Mouse (Mus musculus) small intestine, adult 2 months (tissue): Measurements from ENCODE around the gene Tldc2.

Source experiments
- CTCF ChIP-seq: fragments of 200-500 bp; IDR thresholded peaks from 2 replicates; pipeline ENCODE4 v1.5.1; 2012; ENCODE audit warnings: low read depth, mild to moderate bottlenecking, control low read depth, inconsistent platforms, low read length, moderate library complexity, mixed read lengths; ENCODE audit not compliant: insufficient replicate concordance, insufficient read length; ENCODE audit errors: extremely low read depth
- POLR2A ChIP-seq: fragments of 200-500 bp; IDR thresholded peaks from 2 replicates; pipeline ENCODE4 v1.6.1; 2012; ENCODE audit warnings: low read depth, mild to moderate bottlenecking, control low read depth, inconsistent platforms, low read length, moderate library complexity

DNA sequence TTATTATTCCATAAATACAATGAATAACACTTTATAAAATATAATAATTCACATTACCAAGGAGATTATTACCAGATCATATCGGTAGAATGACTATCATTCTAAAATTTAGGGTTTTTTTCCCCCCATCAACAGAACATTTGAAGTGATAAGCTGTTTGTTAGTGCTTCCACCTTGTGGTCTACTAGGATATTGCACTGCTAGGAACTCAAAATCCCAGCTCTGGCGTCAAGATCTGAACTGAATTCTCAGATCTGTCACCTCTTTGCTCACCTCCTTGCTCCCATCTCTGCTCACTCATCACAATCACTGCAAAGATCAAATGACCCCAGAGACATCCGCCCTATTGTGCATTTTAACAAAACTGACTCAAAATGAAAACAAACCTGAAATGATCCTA, 30.1 kb downstream of the Tldc2 start:
- no peak for TF ChIP-seq CTCF
- no peak for TF ChIP-seq POLR2A
